Mouse (Mus musculus) layer of hippocampus, adult 9-11 months (tissue): ENCODE data around the gene Sfrp4.
"Not testable (repeated sequence)": the region's sequence is repeated elsewhere in the genome, so short reads cannot be mapped to it uniquely, and the experiment has no call there.

Experiments used
- DNase-seq: peaks from one replicate; pipeline ENCODE4 v3.0.0; 2022

Sfrp4 gene

DNA sequence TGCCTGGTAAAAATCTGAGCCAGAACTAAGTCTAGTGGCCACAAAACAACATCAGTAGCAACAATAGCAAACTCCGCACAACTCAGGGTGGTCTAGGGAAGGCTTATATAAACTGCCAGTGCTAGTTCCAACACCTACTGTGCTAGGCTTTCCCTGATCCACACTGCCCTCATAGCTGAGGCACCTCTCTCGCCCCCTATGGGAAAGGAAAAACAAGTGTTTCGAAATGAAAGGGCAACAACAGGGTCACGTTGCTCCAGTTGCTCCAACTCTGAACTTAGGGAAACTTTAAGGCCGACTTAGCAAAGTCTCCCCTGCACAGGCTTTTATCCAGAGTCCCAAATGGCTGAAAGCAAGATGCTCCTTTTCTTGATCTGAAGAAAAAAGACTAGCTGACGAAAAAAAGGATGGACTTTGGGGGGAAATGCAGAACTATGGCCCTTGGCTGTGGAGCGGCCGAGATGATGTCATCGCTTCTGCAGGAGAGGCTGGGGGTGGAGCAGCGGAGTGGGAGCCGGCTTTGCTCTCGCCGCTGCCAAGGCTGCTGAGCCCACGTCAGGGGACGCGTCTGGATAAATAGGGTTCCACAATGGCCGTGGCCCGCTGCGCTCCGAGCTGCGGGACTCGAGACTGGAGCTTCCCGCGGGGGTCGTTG, at the start of gene Sfrp4:
TSS of gene Sfrp4 (plus strand) at position 532 of the 655 bp plus-strand sequence.
- peak; percentile 30 for DNase-seq

DNA sequence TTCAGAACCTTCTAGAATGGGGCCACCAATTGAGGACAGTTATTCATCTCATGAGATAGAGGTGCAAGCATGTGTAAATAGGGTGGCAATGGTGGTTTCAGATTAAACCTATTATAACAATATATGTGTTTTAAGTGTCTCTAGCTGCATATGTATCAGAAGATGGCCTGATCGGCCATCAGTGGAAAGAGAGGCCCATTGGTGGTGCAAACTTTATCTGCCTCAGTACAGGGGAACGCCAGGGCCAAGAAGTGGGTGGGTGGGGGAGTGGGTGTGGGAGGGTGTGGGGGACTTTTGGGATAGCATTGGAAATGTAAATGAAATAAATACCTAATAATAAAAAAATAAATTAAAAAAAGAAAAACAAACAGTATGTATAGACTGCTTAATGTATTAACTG, 48.2 kb upstream of the Sfrp4 start:
- not testable (repeated sequence) for DNase-seq

DNA sequence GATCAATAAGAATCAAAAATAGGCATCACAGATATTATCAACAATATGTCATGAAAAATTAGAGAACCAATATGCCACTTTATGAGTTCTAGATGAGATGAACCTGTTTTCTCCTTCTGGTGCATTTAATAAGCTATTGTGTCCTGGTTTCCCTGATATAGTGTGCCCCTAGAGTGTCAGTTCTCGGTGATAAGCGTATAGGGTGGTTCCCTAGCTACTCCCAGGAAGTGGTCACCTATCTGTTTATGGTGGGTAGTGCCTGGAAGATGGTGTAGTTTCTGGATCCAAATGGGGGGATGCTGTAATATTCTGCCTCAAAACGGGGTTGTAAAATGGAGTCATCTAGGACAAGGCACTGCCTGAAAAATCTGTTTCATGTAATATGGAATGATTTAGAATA, 47.0 kb upstream of the Sfrp4 start:
- no peak for DNase-seq

DNA sequence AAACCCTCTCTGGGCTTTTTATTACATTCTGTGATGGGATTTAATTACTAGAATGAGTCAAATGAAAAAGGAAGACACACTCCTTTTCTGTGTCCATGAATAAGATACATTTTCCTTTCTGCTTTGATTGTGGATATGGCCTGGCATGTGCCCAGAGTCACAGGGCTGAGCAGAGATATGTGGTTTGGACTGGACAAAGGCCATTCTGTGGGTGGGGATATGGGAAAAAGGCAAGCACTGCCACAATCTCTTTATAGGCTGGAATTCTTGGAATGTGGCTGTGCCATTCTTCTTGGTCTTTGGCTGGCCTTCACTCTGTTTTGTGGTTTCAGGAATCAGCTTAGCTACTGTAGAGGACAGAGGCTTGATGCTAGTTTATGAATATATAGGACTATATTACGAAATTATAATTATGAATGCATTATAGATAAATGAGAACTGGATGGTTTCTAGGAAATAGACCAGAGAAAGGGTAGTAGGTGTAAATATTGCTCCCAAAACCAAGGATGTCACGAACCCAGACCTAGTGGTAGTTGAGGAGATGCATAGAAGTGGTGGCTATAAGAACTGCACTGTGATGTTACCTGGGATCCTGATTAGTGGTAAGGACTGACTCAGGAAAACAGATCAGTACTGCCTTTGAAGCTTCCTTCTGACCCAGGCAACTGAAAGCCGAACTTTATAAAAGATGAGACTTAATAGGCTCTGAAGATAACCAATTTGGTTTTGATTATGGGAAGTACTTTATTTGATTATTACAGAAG, 31.7 kb upstream of the Sfrp4 start:
- DNase-seq = no peak

DNA sequence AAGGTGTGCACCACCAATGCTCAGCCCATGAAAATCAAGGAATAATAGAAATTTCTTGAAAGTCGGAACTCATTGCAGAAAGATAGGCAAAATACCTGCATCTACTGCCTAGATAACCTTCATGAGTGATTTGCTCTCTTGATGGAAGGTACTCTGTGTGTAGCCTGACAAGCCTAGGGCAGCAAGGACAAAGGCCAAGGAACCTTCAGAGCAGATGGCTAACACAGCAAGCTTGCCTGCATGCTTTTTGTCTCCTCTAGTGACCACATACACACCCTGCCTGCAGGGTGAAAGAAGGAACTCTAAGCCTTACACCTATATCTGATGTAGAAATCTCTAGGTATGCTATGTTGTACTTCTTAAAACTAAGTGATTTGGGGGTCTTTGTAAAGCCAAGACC, 27.8 kb upstream of the Sfrp4 start:
- no peak for DNase-seq

DNA sequence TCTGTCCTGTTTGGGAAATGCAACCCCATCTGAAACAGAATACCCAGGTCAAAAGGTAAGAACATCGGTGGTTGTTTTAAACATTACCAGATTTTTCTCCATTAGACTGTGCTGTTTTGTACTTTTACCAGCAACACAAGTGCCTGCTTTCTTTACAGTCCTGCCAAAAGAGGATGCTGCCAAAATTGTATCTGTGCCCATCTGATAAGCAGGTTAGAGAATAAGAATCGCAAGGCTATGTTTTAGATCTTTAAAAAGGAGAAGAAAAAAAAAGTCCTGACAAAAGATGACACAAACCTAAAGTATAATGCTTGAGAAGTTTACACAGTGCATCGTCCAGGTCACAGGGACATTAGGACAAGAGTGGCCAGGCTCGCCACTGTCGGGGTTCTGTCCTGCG, 23.7 kb upstream of the Sfrp4 start:
- no peak for DNase-seq

DNA sequence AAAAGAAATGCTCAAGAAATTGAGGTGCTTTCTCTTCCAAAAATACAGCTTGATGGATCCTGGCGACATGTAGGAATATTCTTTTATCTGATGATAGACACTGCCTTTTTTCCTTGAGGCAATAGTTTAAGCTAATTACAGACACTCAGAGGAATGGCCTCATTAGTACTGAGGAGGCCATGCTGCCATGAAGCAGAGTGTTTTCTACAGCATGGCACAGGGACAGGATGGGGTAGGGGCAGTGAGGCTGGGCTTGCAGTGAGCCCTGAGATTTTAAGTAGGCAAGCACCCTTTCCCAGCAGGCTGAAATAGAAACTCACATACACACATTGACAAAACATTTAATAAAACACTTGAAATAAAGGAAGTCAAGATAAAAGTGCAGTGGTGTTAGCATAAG, 20.4 kb upstream of the Sfrp4 start:
- DNase-seq = no peak

DNA sequence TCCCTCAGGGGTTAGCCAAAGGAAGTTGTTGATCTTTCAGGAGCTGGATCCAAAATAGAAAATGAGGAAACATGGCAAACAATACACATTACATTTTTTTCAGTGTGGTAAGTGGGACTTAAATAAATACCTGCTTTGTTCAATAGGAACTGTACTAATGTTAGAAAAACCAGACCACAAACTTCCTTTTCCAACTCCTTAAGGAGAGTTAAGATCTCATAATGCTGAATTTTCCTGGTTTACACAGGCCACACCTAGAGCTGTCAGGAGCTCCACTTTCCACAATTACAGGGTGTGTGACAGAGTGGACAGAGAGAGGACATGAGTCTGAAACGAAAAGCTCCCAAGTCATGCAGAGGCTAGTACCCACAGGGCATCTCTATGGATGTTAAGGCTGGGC, 19.2 kb upstream of the Sfrp4 start:
- no peak for DNase-seq

DNA sequence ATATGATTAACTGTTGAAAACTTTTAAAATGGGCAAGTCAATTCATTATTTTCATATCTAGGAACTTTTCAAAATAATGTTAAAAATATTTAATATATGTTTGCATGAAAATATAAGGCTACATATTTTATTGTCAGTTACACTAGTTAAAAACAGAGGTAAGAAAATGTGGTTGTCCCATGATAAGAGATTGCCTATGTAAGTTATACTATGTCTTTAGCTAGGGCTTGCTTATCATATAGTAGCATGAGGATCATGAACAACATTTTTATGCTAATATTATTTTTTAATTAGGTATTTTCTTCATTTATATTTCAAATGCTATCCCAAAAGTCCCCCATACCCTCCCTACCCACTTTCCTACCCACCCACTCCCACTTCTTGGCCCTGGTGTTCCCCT, 18.0 kb upstream of the Sfrp4 start:
- DNase-seq = no peak

DNA sequence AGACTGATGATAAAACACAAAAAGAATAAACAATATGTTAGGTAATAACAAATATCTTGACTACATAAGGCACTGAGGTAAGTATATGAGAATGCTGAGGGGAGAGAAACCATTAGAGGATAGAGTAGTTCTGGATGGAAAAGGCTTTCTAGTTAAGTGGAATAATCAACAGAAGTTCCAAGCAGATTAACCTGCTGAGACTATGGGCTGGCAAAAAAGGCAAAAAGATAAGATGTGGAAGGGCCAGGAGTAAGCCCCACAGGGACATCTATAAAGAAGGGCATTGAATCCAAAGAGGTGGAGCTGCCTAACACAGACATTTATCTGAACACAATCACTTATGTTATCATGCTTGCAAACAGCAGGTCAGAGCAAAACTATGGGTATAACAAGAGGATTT, 14.8 kb upstream of the Sfrp4 start:
- DNase-seq = no peak

DNA sequence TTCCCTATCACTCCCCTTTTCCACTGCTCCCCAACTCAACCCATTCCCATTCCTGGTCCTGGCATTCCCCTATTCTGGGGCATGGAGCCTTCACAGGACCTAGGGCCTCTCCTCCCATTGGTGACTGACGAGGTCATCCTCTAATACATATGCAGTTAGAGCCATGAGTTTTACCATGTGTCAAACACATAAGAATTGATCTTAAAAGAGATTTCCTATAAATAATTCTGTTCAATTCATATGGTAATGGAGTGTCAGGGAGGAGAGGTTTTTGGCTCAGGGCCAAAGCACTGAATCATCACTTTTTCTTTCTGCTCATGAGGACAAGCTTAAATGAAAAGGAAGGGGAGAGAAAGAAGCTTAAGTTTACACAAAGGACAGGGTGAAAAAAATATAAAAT, 10.6 kb upstream of the Sfrp4 start:
- DNase-seq = no peak

DNA sequence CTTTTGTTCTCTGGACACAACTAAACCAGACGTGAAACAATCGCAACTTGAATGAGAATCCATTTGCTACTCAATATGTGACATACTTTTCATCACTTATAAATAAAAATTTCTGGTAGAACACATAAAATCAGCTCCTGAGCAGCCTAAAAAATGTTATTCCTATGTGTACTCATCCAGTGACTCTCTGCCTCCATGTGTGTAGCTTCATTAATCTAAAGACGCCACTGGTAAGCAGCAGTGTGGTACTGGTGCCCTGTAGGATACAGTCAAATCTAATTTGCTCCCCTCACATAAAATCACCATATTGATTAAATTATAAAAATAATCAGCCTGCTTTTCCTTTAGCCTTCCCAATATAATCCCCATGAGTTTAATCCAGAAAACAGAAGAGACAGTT, 9.9 kb upstream of the Sfrp4 start:
- no peak for DNase-seq

DNA sequence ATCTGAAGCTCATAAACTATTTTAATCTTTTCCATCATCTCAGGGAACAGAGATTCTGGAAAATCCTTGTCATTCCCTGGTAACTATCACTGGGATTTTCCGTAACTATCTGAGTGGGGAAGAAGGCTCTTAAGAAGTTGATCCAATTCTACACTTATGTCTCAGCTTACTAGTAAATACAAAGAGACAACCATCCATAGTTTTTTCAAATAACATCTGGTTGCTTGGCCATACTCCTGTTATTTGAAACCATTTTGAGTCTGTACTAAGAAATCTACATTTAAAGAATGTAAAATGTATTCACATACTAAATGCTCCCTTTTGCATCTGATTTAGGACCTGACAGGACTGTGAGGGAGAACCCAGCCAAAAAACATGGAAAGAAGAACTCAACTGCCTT, 9.5 kb upstream of the Sfrp4 start:
- no peak for DNase-seq

DNA sequence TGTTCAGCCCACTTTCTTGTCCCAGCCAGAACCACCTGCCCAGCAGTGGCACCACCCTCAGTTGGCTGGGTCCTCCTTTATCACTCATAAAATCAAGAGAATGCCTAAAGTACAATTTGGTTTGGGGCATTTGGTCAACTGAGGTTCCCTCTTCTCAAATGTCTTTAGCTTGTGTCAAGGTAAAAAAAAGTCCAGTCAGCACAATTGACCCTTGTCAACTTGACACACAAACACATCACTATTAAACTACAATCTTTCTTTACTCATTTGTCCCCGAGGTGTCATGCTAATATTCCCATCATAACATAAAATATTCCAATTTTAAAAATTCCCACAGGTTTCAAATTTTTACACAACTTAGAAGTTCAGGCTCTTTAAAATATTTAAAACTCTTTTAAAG, 8.6 kb upstream of the Sfrp4 start:
- DNase-seq = no peak

DNA sequence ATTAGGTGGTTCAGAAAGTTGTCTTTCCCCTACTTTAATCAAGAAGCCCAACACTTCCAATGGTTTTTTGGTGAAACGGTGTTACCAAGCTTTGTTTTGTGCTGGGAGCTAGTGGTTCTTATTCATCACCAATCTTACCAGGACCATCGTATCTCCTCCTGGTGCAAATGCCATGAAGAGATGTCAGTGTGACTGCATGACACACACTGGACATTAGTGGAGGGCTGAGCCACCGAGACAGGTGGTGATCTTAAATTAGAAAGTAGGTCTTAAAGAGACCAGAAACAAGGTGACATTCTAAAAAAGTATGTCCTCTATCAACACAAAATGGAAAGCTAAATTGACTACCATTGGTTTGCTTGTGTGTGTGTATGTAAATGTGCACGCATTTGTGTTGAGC, 4.8 kb upstream of the Sfrp4 start:
- no peak for DNase-seq

DNA sequence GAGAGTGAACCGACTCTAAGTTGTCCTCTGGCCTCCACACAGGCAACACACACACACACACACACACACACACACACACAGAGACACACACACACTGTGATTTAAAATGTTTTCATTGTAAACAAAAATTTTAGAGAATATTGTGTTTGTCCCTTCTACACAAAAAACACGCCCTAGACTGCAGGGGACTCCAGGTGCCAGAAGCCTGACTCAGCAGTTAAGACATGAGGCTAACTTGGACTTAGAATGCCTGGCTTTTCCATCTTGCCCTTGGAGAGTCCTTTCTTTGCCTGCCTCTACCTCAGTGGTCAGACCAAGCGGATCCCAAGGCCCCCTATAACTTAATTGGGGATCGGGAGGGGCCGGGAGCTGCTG, 4.1 kb upstream of the Sfrp4 start:
- no peak for DNase-seq

DNA sequence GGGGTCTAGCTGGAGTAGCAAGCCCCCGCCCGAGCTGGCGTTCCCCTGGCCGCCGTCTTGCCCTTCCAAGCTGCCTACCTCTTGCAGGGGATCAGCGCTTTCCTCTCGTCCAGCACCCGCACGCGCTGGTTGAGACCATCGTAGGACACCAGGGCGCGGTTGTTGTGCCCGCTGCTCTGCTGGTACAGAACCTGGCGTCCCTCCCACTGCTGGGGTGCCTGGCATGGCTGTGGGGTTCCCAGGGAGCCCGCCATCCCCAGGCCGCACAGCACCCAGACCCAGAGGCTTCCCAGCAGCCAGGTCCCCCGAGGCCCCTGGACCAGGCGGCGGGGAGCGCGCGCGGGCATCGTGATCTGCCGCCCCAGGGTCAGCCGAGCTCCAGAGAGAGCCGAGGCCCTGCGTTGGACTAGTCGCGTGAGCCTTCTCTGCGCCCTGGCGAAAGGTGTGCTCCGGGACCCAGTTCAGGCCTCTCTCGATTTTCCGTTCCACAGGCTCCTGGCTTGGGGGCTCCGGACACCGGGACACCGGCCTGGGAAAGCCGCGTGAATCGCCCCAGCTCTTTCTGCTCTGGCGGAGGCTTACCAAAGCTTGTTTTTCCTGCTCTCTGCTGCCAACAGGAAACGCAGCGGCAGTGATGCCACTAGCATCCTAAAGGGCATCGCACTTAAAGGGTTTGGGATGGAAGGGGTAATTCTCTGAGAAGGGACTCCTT, 3.5 kb upstream of the Sfrp4 start, which contains the start of gene Epdr1:
TSS of gene Epdr1 (minus strand) at position 712 of the 712 bp plus-strand sequence.
- peak; percentile 63 for DNase-seq

DNA sequence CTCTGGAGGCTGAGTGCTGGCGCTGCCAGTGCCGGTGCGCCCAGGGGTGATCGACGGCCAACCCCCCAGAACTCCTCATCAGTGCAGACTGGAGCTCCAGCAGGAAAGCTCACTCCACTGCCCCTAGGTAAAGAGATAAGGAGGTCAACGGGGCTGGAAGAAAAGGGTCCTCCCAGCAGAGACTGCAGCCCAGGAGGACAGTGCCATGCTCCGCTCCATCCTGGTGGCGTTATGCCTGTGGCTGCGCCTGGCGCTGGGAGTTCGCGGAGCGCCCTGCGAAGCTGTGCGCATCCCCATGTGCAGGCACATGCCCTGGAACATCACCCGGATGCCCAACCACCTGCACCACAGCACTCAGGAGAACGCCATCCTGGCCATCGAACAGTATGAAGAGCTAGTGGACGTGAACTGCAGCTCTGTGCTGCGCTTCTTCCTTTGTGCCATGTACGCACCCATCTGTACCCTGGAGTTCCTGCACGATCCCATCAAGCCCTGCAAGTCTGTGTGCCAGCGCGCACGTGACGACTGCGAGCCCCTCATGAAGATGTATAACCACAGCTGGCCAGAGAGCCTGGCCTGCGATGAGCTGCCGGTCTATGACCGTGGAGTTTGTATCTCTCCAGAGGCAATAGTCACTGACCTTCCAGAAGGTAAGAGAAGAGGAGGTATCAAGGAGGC, 463 bp downstream of the Sfrp4 start:
- DNase-seq = no peak

DNA sequence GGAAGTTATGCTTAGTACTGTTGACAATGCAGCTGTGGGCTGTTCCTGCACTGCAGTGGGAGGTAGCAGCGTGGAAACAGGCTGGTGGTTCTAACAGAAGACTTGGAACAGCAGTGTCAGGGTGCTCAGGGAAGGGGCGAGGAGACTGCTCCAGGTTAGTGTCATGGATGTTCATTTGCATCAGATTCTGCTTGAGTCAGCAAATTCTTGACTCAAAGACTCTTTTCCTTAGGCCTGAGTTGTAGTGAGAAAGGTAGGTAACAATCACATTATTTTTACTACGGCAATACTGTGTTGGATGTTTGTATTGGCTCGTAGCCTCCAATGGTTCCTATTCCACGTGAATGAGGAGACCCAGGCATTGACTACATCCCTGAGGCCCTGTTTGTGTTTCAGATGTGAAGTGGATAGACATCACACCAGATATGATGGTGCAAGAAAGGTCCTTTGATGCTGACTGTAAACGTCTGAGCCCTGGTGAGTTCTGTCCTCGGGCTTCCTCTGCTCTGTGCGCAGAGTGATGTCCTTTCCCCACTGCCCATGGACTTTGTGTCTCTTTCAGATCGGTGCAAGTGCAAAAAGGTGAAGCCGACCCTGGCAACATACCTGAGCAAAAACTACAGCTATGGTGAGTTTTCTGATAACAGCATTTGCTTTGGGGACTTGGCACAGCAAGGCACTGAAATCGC, 1.9 kb downstream of the Sfrp4 start:
- no peak for DNase-seq

DNA sequence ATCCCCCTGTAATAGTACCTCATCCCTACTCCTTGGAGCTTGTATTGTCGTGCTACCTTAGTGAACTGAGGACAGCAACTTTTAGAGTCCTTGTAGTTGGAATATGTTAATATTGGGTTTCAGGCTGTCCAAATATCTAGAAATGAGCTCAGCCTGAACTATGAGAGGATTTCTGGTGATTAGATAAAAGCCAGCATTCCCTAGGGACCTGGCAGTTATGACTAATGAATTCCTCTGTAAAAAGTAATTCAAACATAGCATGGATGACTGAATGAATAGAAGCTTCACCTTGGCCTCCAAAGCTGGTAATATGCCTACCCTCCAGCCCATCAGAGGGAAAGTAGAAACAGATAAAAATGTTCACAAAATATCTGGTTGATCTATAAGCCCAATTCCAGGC, 3.6 kb downstream of the Sfrp4 start:
- DNase-seq = no peak

DNA sequence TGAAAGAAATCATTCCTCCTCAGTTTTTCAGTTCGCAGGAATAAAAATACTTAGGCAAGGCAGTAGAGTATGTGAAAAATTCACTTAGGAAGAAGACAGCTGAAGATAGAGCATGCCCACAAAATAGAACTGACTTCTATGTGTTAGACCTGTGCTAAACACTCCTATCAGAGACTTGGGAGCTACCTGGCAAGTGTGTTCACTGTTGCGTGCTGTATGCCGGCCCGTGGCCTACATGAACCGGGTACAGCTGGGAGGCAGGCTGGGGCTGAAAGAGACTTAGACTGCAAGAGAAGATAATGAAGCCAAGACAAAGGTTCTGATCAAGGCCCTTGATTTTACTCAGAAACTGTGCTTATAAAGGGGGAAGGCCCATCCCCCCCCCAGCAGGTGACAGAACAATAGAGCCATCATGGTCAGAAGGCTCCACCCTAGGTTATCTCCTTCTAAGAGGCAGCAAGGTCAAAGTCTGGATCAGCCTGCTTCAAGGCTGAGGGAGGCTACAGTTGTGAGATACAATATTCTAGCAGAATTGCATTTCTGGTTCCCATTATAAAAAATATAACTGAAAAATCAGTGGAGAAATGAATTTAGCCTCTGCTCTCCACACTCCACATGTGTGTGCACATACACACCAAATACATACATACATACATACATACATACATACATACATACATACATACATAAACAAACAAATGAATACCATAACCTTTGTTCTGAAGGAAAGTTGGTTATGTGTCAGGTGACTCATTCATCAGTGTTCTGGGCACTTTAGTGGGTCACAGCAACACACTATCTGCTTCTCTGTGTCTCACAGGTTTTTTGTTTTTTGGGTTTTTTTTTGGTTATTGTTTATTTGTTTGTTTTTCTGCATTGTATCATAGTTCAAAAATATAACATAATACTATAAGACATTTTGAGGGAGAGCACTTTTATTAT, 8.1 kb downstream of the Sfrp4 start:
- DNase-seq = no peak

DNA sequence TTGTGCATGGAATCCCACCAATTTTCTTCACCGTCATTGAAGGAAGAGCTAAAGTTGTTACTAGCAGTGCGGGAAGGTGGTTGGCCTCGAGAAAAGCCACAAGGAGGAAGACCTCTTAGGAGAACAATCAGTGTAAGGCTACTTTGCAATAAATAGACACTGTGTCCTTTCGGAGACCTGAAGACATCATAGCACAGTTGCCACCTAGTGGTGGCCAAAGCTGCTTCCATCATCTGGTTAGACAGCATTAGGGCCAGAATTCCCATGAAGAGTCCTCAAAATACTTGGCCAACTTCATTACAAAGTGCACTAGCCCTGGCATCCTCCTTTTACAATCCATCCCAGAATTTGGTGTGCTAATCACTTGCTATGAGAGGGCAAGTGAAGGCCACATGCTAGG, 13.2 kb downstream of the Sfrp4 start:
- no peak for DNase-seq
